Mouse (Mus musculus) kidney, embryonic 15.5 days (tissue): ENCODE measurements at regions not wholly inside any gene's neighbourhood (a gene's known extent, or its start where the extent isn't known, plus 50 kb on each side); places are given as distances from the start of the nearest gene placed in this dataset.

Experiments
- ATAC-seq: fragments of 200-750 bp; cut with Nextera tagmentation; replicated peaks from 2 replicates; pipeline ENCODE4 v1.8.0; 2017; ENCODE audit warnings: moderate TSS enrichment; ENCODE audit not compliant: low FRiP score
- H3K27ac ChIP-seq: fragments of 300-500 bp; sonication (generic); 2 replicates; pipeline ENCODE4 v1.5.1; 2015; ENCODE audit warnings: mild to moderate bottlenecking, inconsistent platforms
- H3K27me3 ChIP-seq: fragments of 300-500 bp; sonication (generic); 2 replicates; pipeline ENCODE4 v1.6.1; 2015; ENCODE audit warnings: inconsistent platforms
- H3K36me3 ChIP-seq: fragments of 300-500 bp; sonication (generic); 2 replicates; pipeline ENCODE4 v1.6.1; 2015; ENCODE audit warnings: inconsistent platforms
- H3K4me1 ChIP-seq: fragments of 300-500 bp; sonication (generic); 2 replicates; pipeline ENCODE4 v1.6.1; 2015; ENCODE audit warnings: inconsistent platforms
- H3K4me2 ChIP-seq: fragments of 300-500 bp; sonication (generic); 2 replicates; pipeline ENCODE4 v1.6.1; 2015; ENCODE audit warnings: moderate library complexity, mild to moderate bottlenecking, inconsistent platforms
- H3K4me3 ChIP-seq: fragments of 300-500 bp; sonication (generic); replicated peaks from 2 replicates; pipeline ENCODE4 v1.5.1; 2015; ENCODE audit warnings: mild to moderate bottlenecking, inconsistent platforms
- H3K9ac ChIP-seq: fragments of 300-500 bp; sonication (generic); 2 replicates; pipeline ENCODE4 v1.6.1; 2015; ENCODE audit warnings: mild to moderate bottlenecking, inconsistent platforms
- H3K9me3 ChIP-seq: fragments of 300-500 bp; sonication (generic); replicated peaks from 2 replicates; pipeline ENCODE4 v1.6.1; 2016; ENCODE audit warnings: inconsistent platforms
- WGBS: fragments of 180-500 bp; shearing (Covaris S2); methylation state at CpG from one replicate; pipeline ENCODE4 v1.1.7; 2015; ENCODE audit warnings: mixed read lengths; 5-methylcytosine and 5-hydroxymethylcytosine counted together

- Histone ChIP-seq H3K36me3 (no peaks in the 10 kb centered on the region), H3K4me1 (no peaks in the 10 kb centered on the region), H3K27me3 (no peaks in the 10 kb centered on the region), H3K9ac (no peak overlapping the region), H3K4me3 (no peak overlapping the region), H3K9me3 (no peaks in the 10 kb centered on the region), H3K4me2 (no peak overlapping the region), H3K27ac (no peak overlapping the region)
- ATAC-seq = no peak
- WGBS = 65% methylated on average over 11 of the region's 11 CpGs
Measured at GRCm38 (mm10) chr12:50191733-50192612, 456.9 kb downstream of the Prkd1 start.

- Histone ChIP-seq H3K27me3 (no peaks in the 10 kb centered on the region), H3K4me1 (no peaks in the 10 kb centered on the region), H3K27ac (no peak overlapping the region), H3K4me2 (no peak overlapping the region), H3K9me3 (no peaks in the 10 kb centered on the region), H3K9ac (no peak overlapping the region), H3K36me3 (no peaks in the 10 kb centered on the region), H3K4me3 (no peak overlapping the region)
- no peak for ATAC-seq
- WGBS = 83% methylated on average over 3 of the region's 3 CpGs
Measured at GRCm38 (mm10) chr12:50193501-50193900, 455.4 kb downstream of the Prkd1 start.

- Histone ChIP-seq H3K4me2 (no peak overlapping the region), H3K36me3 (no peaks in the 10 kb centered on the region), H3K27ac (no peak overlapping the region), H3K27me3 (no peaks in the 10 kb centered on the region), H3K4me1 (no peaks in the 10 kb centered on the region), H3K9me3 (no peaks in the 10 kb centered on the region), H3K9ac (no peak overlapping the region), H3K4me3 (no peak overlapping the region)
- ATAC-seq = no peak
Measured at GRCm38 (mm10) chr12:50194714-50195113, 454.2 kb downstream of the Prkd1 start.

- 32% methylated on average over 2 of the region's 2 CpGs for WGBS
- Histone ChIP-seq H3K4me1 (no peaks in the 10 kb centered on the region), H3K9ac (no peak overlapping the region), H3K4me3 (no peak overlapping the region), H3K27ac (no peak overlapping the region), H3K4me2 (no peak overlapping the region), H3K27me3 (no peaks in the 10 kb centered on the region), H3K36me3 (no peaks in the 10 kb centered on the region), H3K9me3 (no peaks in the 10 kb centered on the region)
- no peak for ATAC-seq
Measured at GRCm38 (mm10) chr12:50196339-50196738, 452.6 kb downstream of the Prkd1 start.

GRCm38 (mm10) chr12:50241139-50241538 is 407.8 kb downstream of the Prkd1 start:
- Histone ChIP-seq H3K27ac (no peak overlapping the region), H3K27me3 (no peaks in the 10 kb centered on the region), H3K36me3 (no peaks in the 10 kb centered on the region), H3K9me3 (no peaks in the 10 kb centered on the region), H3K4me3 (no peak overlapping the region), H3K4me2 (no peak overlapping the region), H3K4me1 (no peaks in the 10 kb centered on the region), H3K9ac (no peak overlapping the region)
- ATAC-seq = no peak
- WGBS = 93% methylated on average over 1 of the region's 1 CpGs

GRCm38 (mm10) chr12:50258901-50259300 is 390.0 kb downstream of the Prkd1 start:
- no peaks in the 10 kb centered on the region for H3K36me3 ChIP-seq
- H3K4me1 ChIP-seq = no peaks in the 10 kb centered on the region
- H3K27ac ChIP-seq = no peak overlapping the region
- H3K27me3 ChIP-seq = no peaks in the 10 kb centered on the region
- no peaks in the 10 kb centered on the region for H3K9me3 ChIP-seq
- H3K4me2 ChIP-seq = no peak overlapping the region
- 78% methylated on average over 4 of the region's 4 CpGs for WGBS
- H3K9ac ChIP-seq = no peak overlapping the region
- H3K4me3 ChIP-seq = no peak overlapping the region
- ATAC-seq = no peak

GRCm38 (mm10) chr12:50261072-50261471 is 387.8 kb downstream of the Prkd1 start:
- WGBS = 81% methylated on average over 4 of the region's 4 CpGs
- Histone ChIP-seq H3K4me3 (no peak overlapping the region), H3K27me3 (no peaks in the 10 kb centered on the region), H3K36me3 (no peaks in the 10 kb centered on the region), H3K27ac (no peak overlapping the region), H3K9ac (no peak overlapping the region), H3K9me3 (no peaks in the 10 kb centered on the region), H3K4me2 (no peak overlapping the region), H3K4me1 (no peaks in the 10 kb centered on the region)
- no peak for ATAC-seq

- no peaks in the 10 kb centered on the region for H3K9me3 ChIP-seq
- WGBS = 78% methylated on average over 2 of the region's 2 CpGs
- no peak overlapping the region for H3K4me2 ChIP-seq
- no peak for ATAC-seq
- no peaks in the 10 kb centered on the region for H3K27me3 ChIP-seq
- no peak overlapping the region for H3K4me3 ChIP-seq
- no peaks in the 10 kb centered on the region for H3K36me3 ChIP-seq
- no peak overlapping the region for H3K9ac ChIP-seq
- H3K4me1 ChIP-seq = no peaks in the 10 kb centered on the region
- no peak overlapping the region for H3K27ac ChIP-seq
Measured at GRCm38 (mm10) chr12:50273239-50273880, 375.5 kb downstream of the Prkd1 start.

- no peak overlapping the region for H3K27ac ChIP-seq
- no peaks in the 10 kb centered on the region for H3K9me3 ChIP-seq
- H3K4me2 ChIP-seq = no peak overlapping the region
- no peak for ATAC-seq
- no peaks in the 10 kb centered on the region for H3K27me3 ChIP-seq
- H3K36me3 ChIP-seq = no peaks in the 10 kb centered on the region
- 67% methylated on average over 1 of the region's 1 CpGs for WGBS
- no peak overlapping the region for H3K4me3 ChIP-seq
- H3K9ac ChIP-seq = no peak overlapping the region
- H3K4me1 ChIP-seq = no peaks in the 10 kb centered on the region
Measured at GRCm38 (mm10) chr12:50281615-50282014, 367.3 kb downstream of the Prkd1 start.
